In genomic region chr11:86843831-86844230, GRCm38 (mm10) we compare ENCODE assay signal across 23 mouse cellular contexts. TPM values are rescaled to one million over a fixed set of nuclear protein-coding genes. Genes with fewer than 3 reads are reported as not detected.
DNase-seq lines count a peak whose midpoint lies in the region; ATAC-seq and TF ChIP-seq lines count a peak whose summit lies in the region.
"Had no signal": no experiment of that assay in that cellular context is flagged by ENCODE, and none has a peak within 500 bp of the region (broad histone marks: within the 10 kb centered on the region; RNA-seq: fewer than 3 reads in every experiment).

No protein-coding gene starts in this region.

- DNase-seq in heart, adult 11 months: peak; percentile 69
- no peak for DNase-seq in heart, adult 2 months
- DNase-seq in liver, postnatal 0 days: no peak
- DNase-seq in liver: no peak
- no peak for DNase-seq in kidney, postnatal 0 days (ENCODE audit: low spot score)
- no peak for DNase-seq in cerebellum, adult 11-12 months
- no peak for DNase-seq in cerebellum, adult 2 months
- DNase-seq: adrenal gland, adult 8-10 months; cerebellum, adult 18-20 months; cerebellum, postnatal 25 days; lung, adult 2 months; lung, postnatal 14 days had no signal

- no peak overlapping the region for H3K4me2 ChIP-seq in liver, postnatal 0 days (ENCODE audit: low read depth, low read length)
- H3K4me2 ChIP-seq in kidney, postnatal 0 days (ENCODE audit: low read length): no peak overlapping the region
- H3K4me2 ChIP-seq: embryonic facial prominence, embryonic 13.5 days; forebrain, embryonic 13.5 days; heart, embryonic 11.5 days; liver, embryonic 12.5 days; midbrain, embryonic 12.5 days; neural tube, embryonic 15.5 days; stomach, embryonic 15.5 days had no signal

- no peak overlapping the region for H3K4me3 ChIP-seq in heart, adult 2 months
- no peak overlapping the region for H3K4me3 ChIP-seq in liver, postnatal 0 days (ENCODE audit: low read depth, low read length)
- H3K4me3 ChIP-seq in kidney, postnatal 0 days (replicated peaks; ENCODE audit: low read depth, low read length): no peak overlapping the region
- H3K4me3 ChIP-seq in cerebellum, adult 2 months (replicated peaks; ENCODE audit: insufficient read depth, low read depth, low read length): no peak overlapping the region
- H3K4me3 ChIP-seq: embryonic facial prominence, embryonic 13.5 days; erythroblast, embryonic 14.5 days; forebrain, embryonic 13.5 days; liver, embryonic 12.5 days; midbrain, embryonic 12.5 days; neural tube, embryonic 15.5 days; stomach, embryonic 15.5 days had no signal

- H3K27ac ChIP-seq in heart, adult 2 months: no peak overlapping the region
- H3K27ac ChIP-seq in liver, postnatal 0 days (ENCODE audit: low read depth): 0 out of 2 replicates have a peak overlapping the region, but pooled peaks have one; percentile 34
- peak overlapping the region; percentile 44; the same call in 1 of the 2 replicates for H3K27ac ChIP-seq in kidney, postnatal 0 days
- no peak overlapping the region for H3K27ac ChIP-seq in cerebellum, adult 2 months (ENCODE audit: insufficient read depth, low read length)
- H3K27ac ChIP-seq: embryonic facial prominence, embryonic 13.5 days; forebrain, embryonic 13.5 days; hindbrain, postnatal 0 days; liver, embryonic 12.5 days; midbrain, embryonic 12.5 days; neural tube, embryonic 15.5 days; stomach, embryonic 15.5 days had no signal

- H3K4me1 ChIP-seq in heart, adult 2 months (ENCODE audit: control insufficient read depth, insufficient read depth, low read length): peaks cover 9% of the 10 kb centered on the region
- 0 out of 2 replicates have a peak, but pooled peaks cover 2% of the 10 kb centered on the region for H3K4me1 ChIP-seq in liver, postnatal 0 days (ENCODE audit: insufficient read depth)
- H3K4me1 ChIP-seq in kidney, postnatal 0 days (replicated peaks; ENCODE audit: insufficient read depth, low read length): peaks cover 6% of the 10 kb centered on the region; the same call in 1 of the 2 replicates
- H3K4me1 ChIP-seq in cerebellum, adult 2 months (ENCODE audit: control insufficient read depth, insufficient read depth, low read length): peaks cover 4% of the 10 kb centered on the region; the same call in 1 of the 2 replicates
- H3K4me1 ChIP-seq: embryonic facial prominence, embryonic 13.5 days; liver, embryonic 12.5 days had no signal

- H3K36me3 ChIP-seq in heart, adult 2 months (ENCODE audit: control insufficient read depth, insufficient read depth, low read length): no peaks in the 10 kb centered on the region
- no peaks in the 10 kb centered on the region for H3K36me3 ChIP-seq in liver, postnatal 0 days (replicated peaks; ENCODE audit: insufficient read depth, low read length)
- H3K36me3 ChIP-seq in kidney, postnatal 0 days (ENCODE audit: insufficient read depth, low read length): no peaks in the 10 kb centered on the region
- H3K36me3 ChIP-seq: embryonic facial prominence, embryonic 13.5 days; liver, embryonic 12.5 days; midbrain, embryonic 12.5 days; neural tube, embryonic 15.5 days; stomach, embryonic 15.5 days had no signal

- H3K9me3 ChIP-seq in liver, postnatal 0 days (ENCODE audit: low read length): no peaks in the 10 kb centered on the region
- no peaks in the 10 kb centered on the region for H3K9me3 ChIP-seq in kidney, postnatal 0 days (replicated peaks; ENCODE audit: low read length)
- H3K9me3 ChIP-seq: embryonic facial prominence, embryonic 13.5 days; forebrain, embryonic 13.5 days; liver, embryonic 12.5 days; midbrain, embryonic 12.5 days; neural tube, embryonic 15.5 days; stomach, embryonic 15.5 days had no signal

- TF ChIP-seq CTCF in heart, adult 2 months (IDR thresholded peaks at IDR 0.05): no peak
- no peak for TF ChIP-seq CTCF in liver, postnatal 0 days (IDR thresholded peaks at IDR 0.05; ENCODE audit: low read depth)
- no peak for TF ChIP-seq CTCF in kidney, postnatal 0 days (IDR thresholded peaks at IDR 0.05; ENCODE audit: low read depth)
- TF ChIP-seq CTCF in cerebellum, adult 2 months (IDR thresholded peaks at IDR 0.05; ENCODE audit: borderline replicate concordance, insufficient read depth, low read depth, low read length): no peak

- no peaks in the 10 kb centered on the region for H3K27me3 ChIP-seq in heart, adult 2 months (ENCODE audit: control insufficient read depth, insufficient read depth, low read length)
- no peaks in the 10 kb centered on the region for H3K27me3 ChIP-seq in liver, postnatal 0 days (ENCODE audit: insufficient read depth, low read length)
- H3K27me3 ChIP-seq in kidney, postnatal 0 days (ENCODE audit: insufficient read depth, low read length): no peaks in the 10 kb centered on the region
- H3K27me3 ChIP-seq in cerebellum, adult 2 months (ENCODE audit: control insufficient read depth, insufficient read depth, low read length): no peaks in the 10 kb centered on the region
- H3K27me3 ChIP-seq: embryonic facial prominence, embryonic 13.5 days; forebrain, embryonic 13.5 days; liver, embryonic 12.5 days; midbrain, embryonic 12.5 days; neural tube, embryonic 15.5 days; stomach, embryonic 15.5 days had no signal

- TF ChIP-seq POLR2A in heart, adult 2 months (IDR thresholded peaks at IDR 0.05; ENCODE audit: insufficient read depth, low read depth, low read length): no peak
- TF ChIP-seq POLR2A in cerebellum, adult 2 months (IDR thresholded peaks at IDR 0.05; ENCODE audit: borderline replicate concordance, insufficient read depth, low read length): no peak

- H3K9ac ChIP-seq in heart, adult 2 months (ENCODE audit: low read depth, low read length): no peak overlapping the region
- H3K9ac ChIP-seq in liver, postnatal 0 days (replicated peaks): no peak overlapping the region
- no peak overlapping the region for H3K9ac ChIP-seq in kidney, postnatal 0 days (ENCODE audit: low read depth, low read length)
- H3K9ac ChIP-seq: embryonic facial prominence, embryonic 13.5 days; forebrain, embryonic 13.5 days; liver, embryonic 12.5 days; midbrain, embryonic 12.5 days; neural tube, embryonic 15.5 days; stomach, embryonic 15.5 days had no signal

- no peak for ATAC-seq in liver, postnatal 0 days
- no peak for ATAC-seq in kidney, postnatal 0 days (replicated peaks; ENCODE audit: low FRiP score, low read depth)
- ATAC-seq: activated CD4-positive, CD25-positive, alpha-beta regulatory T cell, adult 4 months; forebrain, embryonic 13.5 days; hindbrain, postnatal 0 days; intestine, postnatal 0 days; liver, embryonic 12.5 days had no signal

- 83% methylated on average over 5 of the region's 5 CpGs for WGBS in heart, adult 2 months
- 51% methylated on average over 5 of the region's 5 CpGs for WGBS in liver, postnatal 0 days (ENCODE audit: insufficient replicate concordance)
- WGBS in kidney, postnatal 0 days: 35% methylated on average over 5 of the region's 5 CpGs
- WGBS in cerebellum, adult 2 months: 58% methylated on average over 5 of the region's 5 CpGs

- no peaks in the 10 kb centered on the region for H3K79me2 ChIP-seq in heart, adult 2 months (replicated peaks; ENCODE audit: control insufficient read depth, insufficient read depth, low read length)

- TF ChIP-seq EP300 in heart, adult 2 months (IDR thresholded peaks at IDR 0.05; ENCODE audit: insufficient read depth, low read depth, low read length): no peak
- TF ChIP-seq EP300 in liver, postnatal 0 days (IDR thresholded peaks at IDR 0.05; ENCODE audit: low read depth): no peak

- intact Hi-C loops in heart, adult 2 months (cut with DNase I): no loop called here

RNA-seq across cellular contexts. Expression of gene Dhx40, which starts 36.3 kb away (rescaled TPM):
- 10 to 100 TPM; 13.8 to 18.1 TPM for total RNA-seq in heart, adult 2 months (2021)
- 3.6 and 6.0 TPM in 2 replicates for polyA plus RNA-seq in heart, adult 2 months (2012; rRNA removed)
- 7.8 and 8.0 TPM in 2 replicates for polyA plus RNA-seq in liver, postnatal 0 days (2015; fragmentation: Nextera tagmentation; extraction: Ambion mirVana)
- polyA plus RNA-seq in kidney, postnatal 0 days (2015; fragmentation: Nextera tagmentation; extraction: Ambion mirVana): 30.7 and 33.3 TPM in 2 replicates
- 12.4 and 13.2 TPM in 2 replicates for polyA plus RNA-seq in cerebellum, adult 2 months (2012; rRNA removed)

Comparison
In these comparisons a context has a peak if more than half of its experiments do, and no peak if none do; other contexts are left out.
1. H3K27ac ChIP-seq: peak in liver, postnatal 0 days (single experiment) and kidney, postnatal 0 days (single experiment); none in heart, adult 2 months (single experiment) and cerebellum, adult 2 months (single experiment).